Mouse (Mus musculus): ENCODE measurements around the gene Grwd1. TPM values are rescaled to one million over a fixed set of nuclear protein-coding genes. Genes with fewer than 3 reads are reported as not detected.

The Grwd1 gene
- total RNA-seq, 1 experiment from 2014 or later, result 22.3 TPM

GRCm38 (mm10) chr7:45798931-45799330 is 31.8 kb downstream of the Grwd1 start:
- DNase-seq, result no peak

GRCm38 (mm10) chr7:45798511-45798836 is 32.3 kb downstream of the Grwd1 start:
- DNase-seq, result peak; percentile 58

- peak; percentile 40 for DNase-seq
Measured at GRCm38 (mm10) chr7:45797661-45798510, 32.9 kb downstream of the Grwd1 start.

- no peak for DNase-seq
Measured at GRCm38 (mm10) chr7:45796950-45797349, 33.8 kb downstream of the Grwd1 start.

- DNase-seq, result no peak
Measured at GRCm38 (mm10) chr7:45794971-45795370, 35.8 kb downstream of the Grwd1 start.

- DNase-seq, result no peak
Measured at GRCm38 (mm10) chr7:45793969-45794585, 36.7 kb downstream of the Grwd1 start.

- DNase-seq, result no peak
Measured at GRCm38 (mm10) chr7:45793240-45793639, 37.5 kb downstream of the Grwd1 start.

- DNase-seq, result no peak
Measured at GRCm38 (mm10) chr7:45791756-45792490, 38.8 kb downstream of the Grwd1 start.

- no peak for DNase-seq
Measured at GRCm38 (mm10) chr7:45790721-45791120, 40.0 kb downstream of the Grwd1 start.

GRCm38 (mm10) chr7:45787642-45788041 is 43.1 kb downstream of the Grwd1 start:
- no peak for DNase-seq

- no peak for DNase-seq
Measured at GRCm38 (mm10) chr7:45786661-45787413, 43.9 kb downstream of the Grwd1 start.

- no peak for DNase-seq
Measured at GRCm38 (mm10) chr7:45786136-45786578, 44.6 kb downstream of the Grwd1 start.

- DNase-seq, result peak; percentile 41
Measured at GRCm38 (mm10) chr7:45785388-45786135, 45.2 kb downstream of the Grwd1 start.

- peak; percentile 58 for DNase-seq
Measured at GRCm38 (mm10) chr7:45784524-45785372, 46.0 kb downstream of the Grwd1 start, which contains the start of gene Sult2b1. Gene Sult2b1, minus strand, starts transcription at chr7:45784669.

GRCm38 (mm10) chr7:45783511-45784091 is 47.1 kb downstream of the Grwd1 start, which contains the start of gene Lmtk3:
Gene Lmtk3, plus strand, starts transcription at chr7:45783738.
- peak; percentile 63 for DNase-seq

- DNase-seq, result no peak
Measured at GRCm38 (mm10) chr7:45782271-45782670, 48.5 kb downstream of the Grwd1 start.

- no peak for DNase-seq
Measured at GRCm38 (mm10) chr7:45779081-45779641, 51.6 kb downstream of the Grwd1 start.

GRCm38 (mm10) chr7:45775237-45775636 is 55.5 kb downstream of the Grwd1 start:
- DNase-seq, result no peak
